Mouse (Mus musculus): Measurements from ENCODE around the gene Eef2.
"Not testable (repeated sequence)": the region's sequence is repeated elsewhere in the genome, so short reads cannot be mapped to it uniquely, and the experiment has no call there.

The Eef2 gene

DNA sequence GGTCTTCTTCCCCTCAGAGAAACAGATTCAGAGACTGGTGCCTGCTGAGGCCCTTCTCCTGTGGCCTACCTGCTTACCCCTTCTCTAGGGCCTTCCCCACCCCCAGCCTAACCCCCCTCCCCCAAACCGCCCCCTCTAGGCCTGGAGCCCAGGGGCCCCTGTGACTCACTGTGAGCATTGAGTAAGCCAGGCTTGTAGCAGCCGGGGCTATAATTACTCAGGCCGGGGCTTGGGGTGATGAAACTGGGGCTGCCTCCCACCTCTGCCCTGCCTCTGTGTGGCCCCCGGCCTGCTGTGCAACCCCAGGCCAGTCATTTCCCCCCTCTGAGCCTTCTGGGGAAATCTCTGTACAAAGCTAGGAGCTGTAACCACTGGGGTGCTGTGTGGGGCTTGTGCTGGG lies 30.1 kb upstream of the Eef2 start:
- no peak for DNase-seq (ENCODE audit: low read depth, low spot score)

DNA sequence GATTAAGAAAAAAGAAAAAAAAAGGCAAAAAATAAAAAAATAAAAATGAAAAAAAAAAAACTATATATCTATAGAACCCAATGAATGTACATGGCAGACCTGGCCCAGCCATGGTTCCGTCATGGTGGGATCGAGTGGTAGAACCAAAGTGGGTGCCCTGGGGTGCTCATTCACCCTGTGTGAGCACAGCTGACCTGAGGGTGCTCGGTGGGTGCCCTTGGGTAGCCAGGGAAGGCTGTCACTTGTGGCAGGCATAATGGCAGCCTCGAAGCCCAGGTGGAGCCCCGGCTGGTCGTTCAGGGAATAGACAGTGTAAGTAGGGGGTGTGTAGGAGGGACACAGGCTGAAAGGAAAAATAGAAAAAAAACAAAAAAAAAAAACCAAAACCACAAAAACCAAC lies 25.2 kb upstream of the Eef2 start:
- no peak for DNase-seq (ENCODE audit: low read depth, low spot score)

- no peak for DNase-seq (ENCODE audit: low read depth, low spot score)
These were observed 23.8 kb upstream of the Eef2 start for GRCm38 (mm10) chr10:81152609-81153008.

DNA sequence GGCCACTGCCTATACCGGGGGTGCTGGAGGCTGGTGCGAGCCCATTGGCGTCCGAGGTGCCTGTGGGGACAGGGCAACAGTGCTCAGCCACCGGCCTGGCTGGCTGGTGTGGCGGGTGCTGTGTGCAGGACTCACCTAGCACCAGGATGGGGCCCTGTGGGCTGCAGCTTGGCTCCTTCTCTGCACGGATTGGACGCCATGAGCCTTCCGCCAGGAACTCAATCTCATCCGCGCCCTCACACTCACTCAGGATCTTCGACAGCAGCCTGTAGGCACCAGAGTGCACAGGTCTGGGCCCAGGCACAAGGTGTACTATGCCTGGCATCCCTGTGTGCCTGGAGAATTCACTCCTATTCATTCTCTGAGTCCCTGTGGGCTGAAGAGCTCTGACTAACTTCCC lies 22.1 kb upstream of the Eef2 start:
- DNase-seq (ENCODE audit: low read depth, low spot score) = no peak

GRCm38 (mm10) chr10:81154736-81155135 lies 21.7 kb upstream of the Eef2 start:
- DNase-seq (ENCODE audit: low read depth, low spot score) = no peak

GRCm38 (mm10) chr10:81161602-81162317 lies 14.7 kb upstream of the Eef2 start:
- no peak for DNase-seq (ENCODE audit: low read depth, low spot score)

- DNase-seq (ENCODE audit: low read depth, low spot score) = no peak
These were observed 14.1 kb upstream of the Eef2 start for GRCm38 (mm10) chr10:81162318-81162652.

DNA sequence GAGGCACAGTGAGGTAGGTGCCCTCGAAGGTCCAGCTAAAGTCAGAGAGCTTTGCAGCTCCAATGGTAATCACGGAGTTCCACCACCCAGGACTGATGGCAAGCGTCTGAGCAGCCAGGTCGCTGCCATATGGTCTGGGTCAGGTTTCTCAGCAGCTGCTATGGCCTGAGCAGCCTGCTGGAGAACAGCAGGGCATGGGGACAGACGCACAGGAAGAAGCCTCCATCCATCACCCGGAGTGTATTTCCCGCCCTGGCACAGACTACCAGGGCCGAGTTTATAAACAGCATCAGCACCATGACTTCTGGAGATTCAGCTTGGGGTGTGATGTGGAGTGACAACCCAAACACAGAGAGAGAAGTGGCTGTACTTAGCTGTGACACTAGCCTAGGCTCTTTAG lies 11.3 kb upstream of the Eef2 start:
- DNase-seq (ENCODE audit: low read depth, low spot score) = no peak

- DNase-seq (ENCODE audit: low read depth, low spot score) = peak; percentile 99
These were observed 9.0 kb upstream of the Eef2 start, which contains the start of gene Pias4 for GRCm38 (mm10) chr10:81167200-81168086. TSS of gene Pias4 (minus strand) at chr10:81167923.

DNA sequence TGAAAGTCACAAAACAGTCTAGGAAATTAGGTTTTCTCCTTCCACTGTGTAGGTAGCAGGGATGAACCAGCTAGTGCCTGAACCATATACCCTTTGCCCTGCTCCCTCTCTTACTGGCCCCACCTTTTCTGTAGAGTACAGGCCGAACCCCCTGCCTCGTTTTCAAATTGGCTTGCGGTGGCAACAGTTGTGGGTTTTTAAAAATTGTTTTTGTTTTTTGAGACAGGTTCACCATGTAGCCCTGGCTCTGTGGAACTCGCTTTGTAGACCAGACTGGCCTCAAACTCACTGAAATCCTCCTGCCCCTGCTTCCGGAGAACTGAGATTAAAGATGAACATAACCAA lies 8.4 kb upstream of the Eef2 start:
- no peak for DNase-seq (ENCODE audit: low read depth, low spot score)

DNA sequence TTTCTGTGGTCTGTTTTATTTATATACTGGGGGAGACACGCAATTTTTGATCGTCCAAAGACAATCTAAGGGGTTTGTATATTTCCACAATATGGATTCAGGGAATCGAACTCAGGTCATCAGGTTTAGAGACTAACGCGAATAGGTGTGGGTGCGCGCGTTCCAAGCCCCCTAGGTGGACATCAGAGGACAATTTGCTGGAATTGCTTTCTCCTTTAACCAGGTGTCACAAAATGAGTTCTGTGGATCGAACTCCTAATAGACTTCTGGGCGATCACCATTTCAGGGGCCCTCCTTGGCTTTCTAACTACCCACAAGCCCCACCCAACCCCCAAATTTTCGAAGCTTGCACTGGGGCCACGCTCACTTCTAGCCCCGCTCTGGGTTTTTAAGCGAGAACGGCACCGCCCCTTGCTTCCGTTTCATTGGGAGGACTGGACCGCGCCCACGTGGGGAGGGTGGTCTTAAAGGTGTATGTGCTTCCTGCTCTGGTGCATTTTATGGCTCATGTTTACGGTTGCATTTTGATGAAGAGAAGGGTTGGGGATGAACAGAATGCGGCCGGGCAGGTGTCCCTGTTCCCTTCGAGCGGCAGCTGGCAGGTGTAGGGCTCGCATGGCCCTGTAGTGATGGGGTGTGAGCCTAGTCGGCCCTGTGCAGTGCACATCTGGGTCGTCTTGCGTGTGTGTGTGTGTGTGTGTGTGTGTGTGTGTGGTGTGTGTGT lies 7.7 kb upstream of the Eef2 start:
- no peak for DNase-seq (ENCODE audit: low read depth, low spot score)

DNA sequence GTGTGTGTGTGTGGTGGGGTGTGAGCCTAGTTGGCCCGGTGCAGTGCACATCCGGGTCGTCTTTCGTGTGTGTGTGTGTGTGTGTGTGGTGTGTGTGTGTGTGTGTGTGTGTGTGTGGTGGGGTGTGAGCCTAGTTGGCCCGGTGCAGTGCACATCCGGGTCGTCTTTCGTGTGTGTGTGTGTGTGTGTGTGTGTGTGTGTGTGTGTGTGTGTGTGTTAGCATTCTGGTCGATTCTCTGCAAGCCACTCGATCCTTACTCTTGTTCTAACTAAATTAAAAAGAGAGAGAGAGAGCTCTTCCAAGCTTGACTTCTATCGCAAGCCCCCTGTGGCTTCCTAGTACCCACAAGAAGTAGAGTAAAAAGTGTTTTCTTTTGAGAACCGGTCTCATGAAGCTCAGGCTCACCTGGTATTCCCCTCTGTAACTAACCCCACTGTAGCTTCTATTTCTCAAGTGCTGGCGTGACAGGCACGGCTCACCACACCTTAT lies 7.0 kb upstream of the Eef2 start:
- DNase-seq (ENCODE audit: low read depth, low spot score) = not testable (repeated sequence)

- peak; percentile 79 for DNase-seq (ENCODE audit: low read depth, low spot score)
These were observed 3.3 kb upstream of the Eef2 start for GRCm38 (mm10) chr10:81173132-81173531.

DNA sequence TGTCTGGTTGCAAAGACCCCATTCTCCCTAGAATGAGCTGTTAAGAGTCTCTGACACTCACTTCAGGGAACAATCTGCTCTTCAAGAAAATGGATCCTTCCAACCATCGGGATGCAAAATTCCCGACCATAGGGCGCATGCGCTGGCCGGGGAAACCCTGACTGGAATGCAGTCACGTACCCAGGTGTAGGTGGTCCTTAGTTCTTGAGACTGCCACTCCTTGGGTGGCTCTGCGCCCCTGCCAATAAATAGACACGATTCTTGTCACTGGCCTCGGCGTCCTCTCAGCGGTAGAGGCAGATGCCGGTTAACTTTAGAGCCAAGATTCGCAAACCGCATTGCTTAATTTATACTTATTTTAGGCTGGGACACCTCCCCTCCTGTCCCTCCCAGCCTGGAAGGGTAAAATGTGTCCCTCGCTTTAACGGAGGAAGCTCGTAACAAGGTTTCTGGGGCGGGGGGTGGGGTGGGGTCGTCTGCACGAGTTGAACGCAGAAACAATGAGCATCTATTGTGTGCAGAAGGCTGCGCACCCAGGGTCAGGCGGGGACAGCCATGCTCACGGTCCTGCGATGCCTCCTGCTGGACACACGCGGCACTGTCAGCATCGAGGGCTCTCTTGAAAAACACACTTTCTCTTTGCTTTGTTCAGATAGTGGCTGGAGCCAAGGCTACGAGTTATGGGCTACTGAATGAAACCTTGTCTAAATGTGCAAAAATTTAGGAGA lies 1.6 kb upstream of the Eef2 start:
- peak; percentile 71 for DNase-seq (ENCODE audit: low read depth, low spot score)

DNA sequence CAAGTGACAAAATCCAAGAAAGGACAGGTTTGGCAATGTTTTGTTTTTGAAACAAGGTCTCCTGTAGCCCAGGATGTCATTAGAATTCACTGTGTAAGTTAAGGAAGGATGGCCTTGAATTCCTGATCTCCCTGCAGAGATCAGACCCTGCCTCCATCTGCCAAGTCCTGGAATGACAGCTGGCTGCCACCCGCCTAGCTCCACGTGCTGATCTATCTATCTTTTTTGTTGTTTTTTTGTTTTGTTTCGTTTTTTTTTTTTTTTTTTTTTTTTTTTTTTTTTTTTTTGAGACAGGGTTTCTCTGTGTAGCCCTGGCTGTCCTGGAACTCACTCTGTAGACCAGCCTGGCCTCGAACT lies 1.1 kb upstream of the Eef2 start:
- not testable (repeated sequence) for DNase-seq (ENCODE audit: low read depth, low spot score)

DNA sequence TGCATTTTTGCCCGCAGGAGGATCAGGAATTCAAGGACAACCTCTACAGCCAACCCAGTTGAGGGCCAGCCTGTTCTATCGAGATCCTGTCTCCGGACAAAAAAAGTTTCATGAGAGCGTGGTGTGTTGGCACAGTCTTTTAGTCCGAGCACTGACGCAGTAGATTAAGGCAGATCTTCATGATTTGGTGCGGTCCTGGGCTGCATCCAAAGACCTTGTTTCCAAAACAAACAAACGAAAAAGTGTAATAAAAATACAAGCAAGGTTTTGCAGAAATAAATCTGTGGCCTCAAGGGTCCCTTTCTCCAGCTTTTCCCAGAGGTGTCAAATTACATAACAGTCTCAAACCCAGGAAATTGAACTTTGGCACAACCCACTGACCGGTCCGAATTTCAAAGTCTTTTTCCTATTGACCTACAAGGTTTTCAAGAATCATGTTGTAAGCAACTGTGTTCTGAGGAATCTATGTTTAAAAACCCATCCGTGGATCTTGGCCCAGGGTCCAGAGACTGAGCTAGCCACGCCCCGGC lies 430 bp upstream of the Eef2 start:
- DNase-seq (ENCODE audit: low read depth, low spot score) = no peak

- no peak for DNase-seq (ENCODE audit: low read depth, low spot score)
These were observed 1.1 kb downstream of the Eef2 start for GRCm38 (mm10) chr10:81177491-81177925.

GRCm38 (mm10) chr10:81177958-81178712 lies 1.7 kb downstream of the Eef2 start:
- DNase-seq (ENCODE audit: low read depth, low spot score) = no peak

DNA sequence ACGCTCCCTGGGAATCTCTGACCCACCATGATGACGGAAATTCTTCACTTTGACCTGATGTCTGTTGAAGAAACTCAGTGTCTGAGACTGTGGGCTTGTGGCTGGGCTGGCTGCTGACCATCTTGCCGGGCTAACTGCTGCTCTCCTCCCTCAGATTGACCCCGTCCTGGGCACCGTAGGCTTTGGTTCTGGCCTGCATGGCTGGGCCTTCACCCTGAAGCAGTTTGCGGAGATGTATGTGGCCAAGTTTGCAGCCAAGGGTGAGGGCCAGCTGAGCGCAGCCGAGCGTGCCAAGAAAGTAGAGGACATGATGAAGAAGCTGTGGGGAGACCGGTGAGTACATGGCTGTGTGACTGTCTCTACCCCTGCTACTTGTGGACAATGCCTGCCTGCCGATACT lies 2.5 kb downstream of the Eef2 start:
- no peak for DNase-seq (ENCODE audit: low read depth, low spot score)

GRCm38 (mm10) chr10:81179451-81180342 lies 3.3 kb downstream of the Eef2 start:
- DNase-seq (ENCODE audit: low read depth, low spot score) = no peak

All from retina, postnatal 7 days (tissue).